Comparison of ENCODE assay signal across 8 mouse cellular contexts in genomic region chr6:108098171-108098845, GRCm38 (mm10). TPM values are rescaled to one million over a fixed set of nuclear protein-coding genes. Genes with fewer than 3 reads are reported as not detected.
DNase-seq lines count a peak whose midpoint lies in the region; ATAC-seq and TF ChIP-seq lines count a peak whose summit lies in the region.

No protein-coding gene starts in this region.

- H3K36me3 ChIP-seq in E14TG2a.4 (ENCODE audit: insufficient read depth, low read length), result no peaks in the 10 kb centered on the region
- no peaks in the 10 kb centered on the region for H3K36me3 ChIP-seq in hindbrain, embryonic 11.5 days (ENCODE audit: control insufficient read depth, insufficient read depth, low read length)

- peak; percentile 82 for ATAC-seq in frontal cortex, adult (ENCODE audit: low TSS enrichment)
- ATAC-seq in hindbrain, embryonic 11.5 days (ENCODE audit: low FRiP score), result peak; percentile 82

- 18% methylated on average over 9 of the region's 9 CpGs for WGBS in hindbrain, embryonic 11.5 days

- no peak overlapping the region for H3K4me2 ChIP-seq in hindbrain, embryonic 11.5 days (replicated peaks; ENCODE audit: low read depth, low read length)

- DNase-seq in c-Kit-positive CD71-negative TER-119-negative erythroid progenitor cells, embryonic 14.5 days (ENCODE audit: low read depth), result peak; percentile 63
- peak; percentile 79 for DNase-seq in hindbrain, embryonic 11.5 days (ENCODE audit: low spot score)
- peak; percentile 28 to 49 for DNase-seq in layer of hippocampus, adult 8-10 months (ENCODE audit: low spot score in 2 of 2)
- peak; percentile 88 for DNase-seq in lung, postnatal 10 days
- peak; percentile 57 for DNase-seq in ovary, postnatal 14 days (ENCODE audit: low spot score)
- DNase-seq in thymus, postnatal 0 days (ENCODE audit: low spot score), result peak; percentile 81

- H3K4me1 ChIP-seq in E14TG2a.4 (replicated peaks; ENCODE audit: low read depth, low read length), result peaks cover 8% of the 10 kb centered on the region
- no peaks in the 10 kb centered on the region for H3K4me1 ChIP-seq in hindbrain, embryonic 11.5 days (replicated peaks; ENCODE audit: control insufficient read depth, insufficient read depth, low read length)

- no peak overlapping the region for H3K9ac ChIP-seq in hindbrain, embryonic 11.5 days (ENCODE audit: low read depth, low read length)

- TF ChIP-seq CTCF in E14TG2a.4 (conservative IDR thresholded peaks at IDR 0.05; ENCODE audit: low read length), result peak; percentile 68

- H3K4me3 ChIP-seq in E14TG2a.4 (replicated peaks; ENCODE audit: low read length), result no peak overlapping the region
- H3K4me3 ChIP-seq in hindbrain, embryonic 11.5 days (ENCODE audit: low read depth, low read length), result no peak overlapping the region

- no peaks in the 10 kb centered on the region for H3K9me3 ChIP-seq in E14TG2a.4 (ENCODE audit: low read length)
- H3K9me3 ChIP-seq in hindbrain, embryonic 11.5 days (ENCODE audit: control insufficient read depth, low read length), result no peaks in the 10 kb centered on the region

- H3K27me3 ChIP-seq in E14TG2a.4 (ENCODE audit: insufficient read depth, low read length), result no peaks in the 10 kb centered on the region
- no peaks in the 10 kb centered on the region for H3K27me3 ChIP-seq in hindbrain, embryonic 11.5 days (ENCODE audit: control insufficient read depth, insufficient read depth, low read length)

- H3K27ac ChIP-seq in hindbrain, embryonic 11.5 days (ENCODE audit: low read depth, low read length), result no peak overlapping the region

RNA-seq across cellular contexts. Expression of gene Setmar, which starts 33.5 kb away (rescaled TPM):
- polyA plus RNA-seq in hindbrain, embryonic 11.5 days (2014; fragmentation: Nextera tagmentation; extraction: Ambion mirVana), result 8.4 and 9.7 TPM in 2 replicates
- total RNA-seq in layer of hippocampus, adult 8-10 months (2022), result 10 to 100 TPM in 1 of 4 experiments, 1 to 10 TPM in 3; 7.2 to 12.2 (median 9.9) TPM
- 6.0 and 6.1 TPM in 2 replicates for polyA plus RNA-seq in thymus, postnatal 0 days (2015; fragmentation: Nextera tagmentation; extraction: Ambion mirVana)
